Mouse (Mus musculus) gastrocnemius, postnatal 36 days (tissue): ENCODE results near the gene Gsap. TPM values are rescaled to one million over a fixed set of nuclear protein-coding genes. Genes with fewer than 3 reads are reported as not detected.

Experiments
- total RNA-seq, 2 experiments: library from RNA; stranded (reverse); gene quantifications; 2 replicates each; pipeline ENCODE4 v1.2.3; 2021

The Gsap gene
- total RNA-seq, 2 experiments from 2014 or later: 1.3 to 1.4 TPM

Other genes with a start within 250 kb of the Gsap start
- gene Rsbn1l, start 229.9 kb upstream of the Gsap start, total RNA-seq: 1 to 10 TPM; 7.0 to 8.9 TPM
- 10 to 100 TPM; 11.2 to 11.6 TPM for gene Ptpn12, start 130.3 kb upstream of the Gsap start, total RNA-seq
- gene Fgl2, start 186.4 kb downstream of the Gsap start, total RNA-seq: 1 to 10 TPM; 4.5 to 9.9 TPM
- 1 to 10 TPM; 3.5 to 4.1 TPM for gene Ccdc146, start 238.4 kb downstream of the Gsap start, total RNA-seq
- gene Fam185a, start 238.7 kb downstream of the Gsap start, total RNA-seq: 1 to 10 TPM; 7.6 to 9.1 TPM